Comparison of ENCODE assay signal across 27 mouse cellular contexts in genomic region chr17:34944362-34944761, GRCm38 (mm10). TPM values are rescaled to one million over a fixed set of nuclear protein-coding genes. Genes with fewer than 3 reads are reported as not detected.
DNase-seq lines count a peak whose midpoint lies in the region.
"Had no signal": no experiment of that assay in that cellular context is flagged by ENCODE, and none has a peak within 500 bp of the region (broad histone marks: within the 10 kb centered on the region; RNA-seq: fewer than 3 reads in every experiment).

No protein-coding gene starts in this region.

- H3K27me3 ChIP-seq in midbrain, embryonic 10.5 days (ENCODE audit: low read depth, poor library complexity, severe bottlenecking): no peaks in the 10 kb centered on the region
- H3K27me3 ChIP-seq: forebrain, embryonic 13.5 days; hindbrain, embryonic 12.5 days; liver, embryonic 15.5 days; neural tube, embryonic 15.5 days had no signal

- no peaks in the 10 kb centered on the region for H3K9me3 ChIP-seq in midbrain, embryonic 10.5 days (replicated peaks)
- H3K9me3 ChIP-seq: forebrain, embryonic 13.5 days; hindbrain, embryonic 12.5 days; limb, embryonic 10.5 days; liver, embryonic 15.5 days; neural tube, embryonic 15.5 days had no signal

- H3K4me1 ChIP-seq in midbrain, embryonic 10.5 days: peaks cover 8% of the 10 kb centered on the region

- DNase-seq in kidney, adult 9 months: peak; percentile 83
- DNase-seq in kidney, postnatal 4 days: no peak
- DNase-seq in 3T3-L1 (ENCODE audit: low read depth, low spot score) (peak; percentile 66), NIH3T3 (ENCODE audit: low read depth) (peak; percentile 72)
- peak; percentile 42 for DNase-seq in kidney, postnatal 10 days
- no peak for DNase-seq in layer of hippocampus, postnatal 25 days (ENCODE audit: extremely low spot score in 1 of 2, low spot score in 1 of 2)
- no peak for DNase-seq in midbrain, embryonic 10.5 days (ENCODE audit: low spot score)
- no peak for DNase-seq in left cerebral cortex, postnatal 10 days (ENCODE audit: extremely low spot score in 1 of 2, low spot score in 2 of 2)
- DNase-seq: adrenal gland, postnatal 14 days; cerebellum, adult 8-10 months; heart, postnatal 14 days; liver; right cerebral cortex, adult 18-20 months had no signal

- no peak overlapping the region for H3K4me3 ChIP-seq in midbrain, embryonic 10.5 days
- H3K4me3 ChIP-seq: forebrain, embryonic 13.5 days; hindbrain, embryonic 12.5 days; limb, embryonic 10.5 days; liver, embryonic 15.5 days; neural tube, embryonic 15.5 days had no signal

- intact Hi-C loops in left cerebral cortex, postnatal 10 days (cut with DNase I): no loop called here

- H3K36me3 ChIP-seq in midbrain, embryonic 10.5 days: peaks cover 2% of the 10 kb centered on the region

- no peak overlapping the region for H3K27ac ChIP-seq in midbrain, embryonic 10.5 days (replicated peaks)
- H3K27ac ChIP-seq: forebrain, embryonic 13.5 days; hindbrain, embryonic 12.5 days; limb, embryonic 10.5 days; liver, embryonic 15.5 days; neural tube, embryonic 15.5 days had no signal

RNA-seq across cellular contexts. Expression of gene Neu1, which starts 13.3 kb away (rescaled TPM):
- 10 to 100 TPM; 37.2 to 37.4 TPM for total RNA-seq in layer of hippocampus, postnatal 25 days (2021)
- polyA plus RNA-seq in midbrain, embryonic 10.5 days (2016; fragmentation: Nextera tagmentation; extraction: Ambion mirVana): 16.1 and 19.2 TPM in 2 replicates
- 10 to 100 TPM; 23.8 to 27.3 TPM for total RNA-seq in left cerebral cortex, postnatal 10 days (2021)

RNA-seq across cellular contexts. Expression of gene Hspa1b, which starts 14.7 kb away (rescaled TPM):
- total RNA-seq in layer of hippocampus, postnatal 25 days (2021): 10 to 100 TPM; 17.0 to 23.5 TPM
- polyA plus RNA-seq in midbrain, embryonic 10.5 days (2016; fragmentation: Nextera tagmentation; extraction: Ambion mirVana): 0.19 TPM in 1 of 2 replicates, not detected in the other
- 1 to 10 TPM; 1.2 to 2.0 TPM for total RNA-seq in left cerebral cortex, postnatal 10 days (2021)

RNA-seq across cellular contexts. Expression of gene Gm20481, which starts 25.4 kb away (rescaled TPM):
- not detected for total RNA-seq in layer of hippocampus, postnatal 25 days (2021)
- polyA plus RNA-seq in midbrain, embryonic 10.5 days (2016; fragmentation: Nextera tagmentation; extraction: Ambion mirVana): 0.27 TPM in 1 of 2 replicates, not detected in the other
- total RNA-seq in left cerebral cortex, postnatal 10 days (2021): not detected
- total RNA-seq: adrenal gland, postnatal 14 days; gastrocnemius, adult 8-10 months; heart, postnatal 14 days; layer of hippocampus, postnatal 10 days; left cerebral cortex, adult 8-10 months; megakaryocyte-erythroid progenitor cell, adult 5-6 weeks; midbrain, postnatal 0 days had no signal
- polyA plus RNA-seq: embryonic facial prominence, embryonic 14.5 days; forebrain, embryonic 13.5 days; heart, embryonic 11.5 days; limb, embryonic 10.5 days; liver, embryonic 15.5 days; midbrain, postnatal 0 days; neural tube, embryonic 15.5 days; thymus, postnatal 0 days had no signal

RNA-seq across cellular contexts. Expression of gene Hspa1a, which starts 27.6 kb away (rescaled TPM):
- total RNA-seq in layer of hippocampus, postnatal 25 days (2021): 10 to 100 TPM; 14.9 to 17.9 TPM
- 1.3 and 1.6 TPM in 2 replicates for polyA plus RNA-seq in midbrain, embryonic 10.5 days (2016; fragmentation: Nextera tagmentation; extraction: Ambion mirVana)
- 1 to 10 TPM; 3.0 to 5.4 TPM for total RNA-seq in left cerebral cortex, postnatal 10 days (2021)

RNA-seq across cellular contexts. Expression of gene Hspa1l, which starts 28.1 kb away (rescaled TPM):
- under 1 TPM; 0.22 to 0.31 TPM for total RNA-seq in layer of hippocampus, postnatal 25 days (2021)
- polyA plus RNA-seq in midbrain, embryonic 10.5 days (2016; fragmentation: Nextera tagmentation; extraction: Ambion mirVana): 0.71 and 0.81 TPM in 2 replicates
- under 1 TPM in 1 of 2 experiments, not detected in 1; 0.20 TPM for total RNA-seq in left cerebral cortex, postnatal 10 days (2021)
- total RNA-seq: granulocyte monocyte progenitor cell, adult 5-6 weeks; megakaryocyte-erythroid progenitor cell, adult 5-6 weeks had no signal

Comparison
In these comparisons a context has a peak if more than half of its experiments do, and no peak if none do; other contexts are left out.
1. DNase-seq: peak in kidney, adult 9 months (single experiment), 3T3-L1 (single experiment), NIH3T3 (single experiment) and kidney, postnatal 10 days (single experiment); none in kidney, postnatal 4 days (0 of 2), layer of hippocampus, postnatal 25 days (0 of 2), midbrain, embryonic 10.5 days (single experiment) and left cerebral cortex, postnatal 10 days (0 of 2).
2. RNA of gene Hspa1b, which starts 14.7 kb away (total RNA-seq): 17.0 to 23.5 TPM in layer of hippocampus, postnatal 25 days; 1.2 to 2.0 TPM in left cerebral cortex, postnatal 10 days; every median in the first group is over 4 times any median in the second.